Mouse (Mus musculus): Measurements from ENCODE around the gene Hrh2. TPM values are rescaled to one million over a fixed set of nuclear protein-coding genes. Genes with fewer than 3 reads are reported as not detected.

Hrh2 gene
- 2.4 and 2.9 TPM in 2 replicates for polyA plus RNA-seq (2012; rRNA removed; ENCODE audit: low replicate concordance)

GRCm38 (mm10) chr13:54192021-54192481 is at the start of gene Hrh2:
Gene Hrh2, plus strand, starts transcription at chr13:54192129.

Other genes starting within 250 kb of the Hrh2 start
- gene Drd1, start 136.4 kb upstream of the Hrh2 start, polyA plus RNA-seq (2012; rRNA removed; ENCODE audit: low replicate concordance), result 0.26 and 0.79 TPM in 2 replicates
- gene Sfxn1, start 120.3 kb upstream of the Hrh2 start, polyA plus RNA-seq (2012; rRNA removed; ENCODE audit: low replicate concordance), result 42.2 and 47.9 TPM in 2 replicates
- gene Cplx2, start 179.2 kb downstream of the Hrh2 start, polyA plus RNA-seq (2012; rRNA removed; ENCODE audit: low replicate concordance), result 5.1 and 25.4 TPM in 2 replicates